Mouse (Mus musculus) neural tube, embryonic 11.5 days (tissue): ENCODE results near the gene Nat8f1. TPM values are rescaled to one million over a fixed set of nuclear protein-coding genes. Genes with fewer than 3 reads are reported as not detected.
"Not testable (repeated sequence)": the region's sequence is repeated elsewhere in the genome, so short reads cannot be mapped to it uniquely, and the experiment has no call there.

Experiments
- ATAC-seq: fragments of 200-750 bp; cut with Nextera tagmentation; 2 replicates; pipeline ENCODE4 v1.8.0; 2017; ENCODE audit warnings: moderate number of reproducible peaks, mild to moderate bottlenecking, moderate TSS enrichment, moderate library complexity; ENCODE audit not compliant: insufficient read depth, low FRiP score, low TSS enrichment
- DNase-seq: peaks from one replicate; pipeline ENCODE4 v3.0.0-alpha.2; 2015; ENCODE audit warnings: low spot score
- H3K27ac ChIP-seq: fragments of 300-500 bp; sonication (generic); 2 replicates; pipeline ENCODE4 v1.5.1; 2014; ENCODE audit warnings: low read depth, mild to moderate bottlenecking, low read length
- H3K27me3 ChIP-seq: fragments of 300-500 bp; sonication (generic); 2 replicates; pipeline ENCODE4 v1.6.1; 2014; ENCODE audit warnings: mild to moderate bottlenecking, low read length, mixed read lengths; ENCODE audit not compliant: control insufficient read depth, insufficient read depth
- H3K36me3 ChIP-seq: fragments of 300-500 bp; sonication (generic); 2 replicates; pipeline ENCODE4 v1.6.1; 2014; ENCODE audit warnings: mild to moderate bottlenecking, low read length, moderate library complexity, mixed read lengths; ENCODE audit not compliant: control insufficient read depth, insufficient read depth
- H3K4me1 ChIP-seq: fragments of 300-500 bp; sonication (generic); 2 replicates; pipeline ENCODE4 v1.6.1; 2014; ENCODE audit warnings: low read length, mixed read lengths; ENCODE audit not compliant: control insufficient read depth, insufficient read depth
- H3K4me2 ChIP-seq: fragments of 300-500 bp; sonication (generic); 2 replicates; pipeline ENCODE4 v1.6.1; 2014; ENCODE audit warnings: low read depth, mild to moderate bottlenecking, moderate library complexity
- H3K4me3 ChIP-seq: fragments of 300-500 bp; sonication (generic); 2 replicates; pipeline ENCODE4 v1.5.1; 2014; ENCODE audit warnings: low read depth, low read length
- H3K9ac ChIP-seq: fragments of 300-500 bp; sonication (generic); 2 replicates; pipeline ENCODE4 v1.6.1; 2014; ENCODE audit warnings: mild to moderate bottlenecking, low read length
- H3K9me3 ChIP-seq: fragments of 300-500 bp; sonication (generic); 2 replicates; pipeline ENCODE4 v1.6.1; 2016; ENCODE audit warnings: low read length; ENCODE audit not compliant: control insufficient read depth
- WGBS: fragments of 180-500 bp; shearing (Covaris S2); extraction: QIAGEN DNeasy Blood & Tissue Kit; methylation state at CpG from one replicate; pipeline ENCODE4 v1.1.7; 2014; 5-methylcytosine and 5-hydroxymethylcytosine counted together
- polyA plus RNA-seq: library from polyadenylated mRNA; unstranded; fragments of >200 nt; fragmentation: Nextera tagmentation; extraction: Ambion mirVana; gene quantifications from 2 replicates; pipeline ENCODE4 v1.2.1, GENCODE M21; 2014

Nat8f1 gene
- polyA plus RNA-seq, 1 experiment from 2014 or later, result 6.4 TPM

GRCm38 (mm10) chr6:85915141-85915538 is 347 bp downstream of the Nat8f1 start:
- WGBS, result 7% methylated on average over 11 of the region's 11 CpGs
- DNase-seq, result peak; percentile 21
- no peaks in the 10 kb centered on the region for H3K9me3 ChIP-seq
- 0 out of 2 replicates have a peak, but pooled peaks cover 2% of the 10 kb centered on the region for H3K4me1 ChIP-seq
- H3K4me3 ChIP-seq, result peak overlapping the region; percentile 47
- no peaks in the 10 kb centered on the region for H3K27me3 ChIP-seq
- 0 out of 2 replicates have a peak overlapping the region, but pooled peaks have one; percentile 63 for H3K27ac ChIP-seq
- H3K36me3 ChIP-seq, result no peaks in the 10 kb centered on the region
- H3K9ac ChIP-seq, result peak overlapping the region; percentile 72
- peak; percentile 14; the same call in 1 of the 2 replicates for ATAC-seq
- peak overlapping the region; percentile 63 for H3K4me2 ChIP-seq

GRCm38 (mm10) chr6:85911587-85911986 is 3.9 kb downstream of the Nat8f1 start, which contains the start of gene Tprkb:
Tprkb (plus strand) TSS chr6:85911865.
- no peak within 1 kb of the TSS for H3K9ac ChIP-seq
- no peak within 1 kb of the TSS for H3K4me2 ChIP-seq
- H3K4me1 ChIP-seq, result 0 out of 2 replicates have a peak, but pooled peaks cover 2% of the 10 kb centered on the region
- 87% methylated on average over 3 of the region's 3 CpGs for WGBS
- no peak within 1 kb of the TSS for H3K4me3 ChIP-seq
- H3K27me3 ChIP-seq, result no peaks in the 10 kb centered on the region
- no peak within 1 kb of the TSS for H3K27ac ChIP-seq
- no peaks in the 10 kb centered on the region for H3K9me3 ChIP-seq
- DNase-seq (no peak), ATAC-seq (no peak)
- no peaks in the 10 kb centered on the region for H3K36me3 ChIP-seq

- no peaks in the 10 kb centered on the region for H3K36me3 ChIP-seq
- no peak overlapping the region for H3K4me3 ChIP-seq
- H3K4me2 ChIP-seq, result no peak overlapping the region
- no peaks in the 10 kb centered on the region for H3K27me3 ChIP-seq
- no peak overlapping the region for H3K9ac ChIP-seq
- no peak overlapping the region for H3K27ac ChIP-seq
- 98% methylated on average over 1 of the region's 1 CpGs for WGBS
- no peaks in the 10 kb centered on the region for H3K9me3 ChIP-seq
- no peaks in the 10 kb centered on the region for H3K4me1 ChIP-seq
- ATAC-seq (no peak), DNase-seq (no peak)
These were observed 5.8 kb downstream of the Nat8f1 start for GRCm38 (mm10) chr6:85909704-85910103.

DNA sequence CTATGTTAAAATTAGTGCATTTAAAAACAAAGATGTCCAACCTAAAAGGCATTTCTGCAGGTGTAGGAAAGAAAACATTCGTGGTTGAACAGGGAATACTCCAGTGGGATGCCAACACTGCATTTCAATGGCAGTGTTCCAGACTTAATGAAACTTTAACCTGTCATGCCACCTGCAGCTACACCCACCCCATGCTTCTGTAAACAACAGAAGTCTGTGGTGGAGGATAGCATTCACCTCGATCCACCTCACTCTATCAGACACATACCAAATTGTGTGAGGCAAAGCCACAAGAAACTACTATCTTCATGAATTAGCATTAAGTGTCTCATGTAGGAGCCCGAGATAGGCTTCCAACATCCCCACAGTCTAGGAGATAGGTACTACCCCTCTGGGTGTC is 7.1 kb downstream of the Nat8f1 start:
- H3K4me1 ChIP-seq, result no peaks in the 10 kb centered on the region
- ATAC-seq (no peak), DNase-seq (no peak)
- no peak overlapping the region for H3K4me2 ChIP-seq
- no peaks in the 10 kb centered on the region for H3K9me3 ChIP-seq
- H3K4me3 ChIP-seq, result no peak overlapping the region
- no peaks in the 10 kb centered on the region for H3K27me3 ChIP-seq
- WGBS, result 74% methylated on average over 3 of the region's 3 CpGs
- H3K9ac ChIP-seq, result no peak overlapping the region
- H3K36me3 ChIP-seq, result no peaks in the 10 kb centered on the region
- H3K27ac ChIP-seq, result no peak overlapping the region

DNA sequence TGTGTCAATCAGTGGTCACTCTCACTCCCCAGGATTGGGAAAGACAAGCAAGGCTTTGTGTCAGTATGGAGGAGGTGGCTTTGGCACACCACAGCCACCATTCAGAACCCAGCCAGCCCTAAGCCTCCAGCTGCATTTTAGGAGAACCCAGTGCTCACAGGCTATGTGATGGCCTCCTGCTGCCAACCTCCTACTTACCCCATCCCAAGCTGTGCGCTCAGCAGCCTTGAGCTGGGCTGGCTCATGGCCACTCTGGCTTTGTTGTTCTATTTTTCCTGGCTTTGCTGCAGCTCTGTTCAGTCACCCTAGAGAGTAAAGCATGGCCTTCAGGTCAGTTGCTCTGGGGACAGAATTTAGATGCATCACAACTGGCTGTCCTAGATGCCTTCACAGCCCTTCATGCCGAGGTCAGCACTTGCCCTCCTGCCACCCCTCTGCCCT is 8.6 kb downstream of the Nat8f1 start:
- H3K9me3 ChIP-seq, ATAC-seq, H3K9ac ChIP-seq, DNase-seq, H3K4me1 ChIP-seq, H3K36me3 ChIP-seq, H3K4me2 ChIP-seq, H3K27me3 ChIP-seq, H3K4me3 ChIP-seq, H3K27ac ChIP-seq: not testable (repeated sequence)
- 69% methylated on average over 2 of the region's 2 CpGs for WGBS

DNA sequence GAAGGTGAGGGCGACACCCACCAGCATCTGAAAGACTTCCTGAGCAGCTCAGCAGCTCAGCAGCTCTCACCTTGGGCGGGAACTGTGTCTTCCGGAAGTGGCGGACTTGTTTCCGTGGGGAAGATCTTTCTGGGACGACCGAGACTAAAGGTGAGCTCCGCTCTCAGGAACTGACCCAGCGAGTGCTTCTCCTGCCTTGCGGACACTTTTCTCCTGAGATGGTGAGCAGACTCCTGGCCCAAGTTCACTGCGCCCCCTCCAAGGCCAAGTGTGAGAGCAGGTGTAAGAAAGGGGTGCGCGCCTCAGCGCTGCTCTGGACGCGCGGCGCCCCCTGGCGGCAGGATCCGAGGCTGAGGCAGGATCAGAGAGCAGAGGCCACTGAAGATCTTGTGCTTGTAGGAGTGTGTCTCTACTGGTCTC is 10.8 kb downstream of the Nat8f1 start, which contains the start of gene Nat8f4:
Gene Nat8f4 (minus strand): TSS at position 243 of the 420 bp plus-strand sequence.
- WGBS, result 15% methylated on average over 20 of the region's 20 CpGs
- DNase-seq (peak; percentile 69), ATAC-seq (peak; percentile 68; the same call in 1 of the 2 replicates)
- not testable (repeated sequence) for H3K36me3 ChIP-seq, H3K27ac ChIP-seq, H3K9me3 ChIP-seq, H3K27me3 ChIP-seq, H3K9ac ChIP-seq, H3K4me1 ChIP-seq, H3K4me3 ChIP-seq
- peak within 1 kb of the TSS; percentile 27 for H3K4me2 ChIP-seq

- H3K27ac ChIP-seq, result no peak overlapping the region
- H3K36me3 ChIP-seq, result no peaks in the 10 kb centered on the region
- no peaks in the 10 kb centered on the region for H3K9me3 ChIP-seq
- no peak overlapping the region for H3K4me3 ChIP-seq
- no peak for ATAC-seq
- 96% methylated on average over 2 of the region's 2 CpGs for WGBS
- no peak overlapping the region for H3K4me2 ChIP-seq
- DNase-seq, result no peak
- no peak overlapping the region for H3K9ac ChIP-seq
- H3K27me3 ChIP-seq, result no peaks in the 10 kb centered on the region
- H3K4me1 ChIP-seq, result no peaks in the 10 kb centered on the region
These were observed 13.2 kb downstream of the Nat8f1 start for GRCm38 (mm10) chr6:85902303-85902702.

- 82% methylated on average over 7 of the region's 8 CpGs for WGBS
These were observed 16.7 kb downstream of the Nat8f1 start for GRCm38 (mm10) chr6:85898596-85899475.

More at GRCm38 (mm10) chr6:85898596-85899475, 16.7 kb downstream of the Nat8f1 start:
- H3K36me3 ChIP-seq, DNase-seq, H3K27me3 ChIP-seq, H3K4me1 ChIP-seq, H3K27ac ChIP-seq, H3K9ac ChIP-seq, H3K4me2 ChIP-seq, H3K4me3 ChIP-seq, H3K9me3 ChIP-seq, ATAC-seq: not testable (repeated sequence)
